Mouse (Mus musculus) limb, embryonic 13.5 days (tissue): ENCODE results near the gene Rai14. TPM values are rescaled to one million over a fixed set of nuclear protein-coding genes. Genes with fewer than 3 reads are reported as not detected.
A peak's percentile ranks its signal among the peaks of the same experiment; 100 is the strongest.

ENCODE experiments used
- ATAC-seq: fragments of 200-750 bp; cut with Nextera tagmentation; 2 replicates; pipeline ENCODE4 v1.8.0; 2017; ENCODE audit warnings: low read depth, moderate number of reproducible peaks, moderate TSS enrichment; ENCODE audit not compliant: low FRiP score
- H3K27ac ChIP-seq: fragments of 300-500 bp; sonication (generic); 2 replicates; pipeline ENCODE4 v1.5.1; 2015; ENCODE audit warnings: inconsistent platforms, mild to moderate bottlenecking, moderate library complexity
- H3K27me3 ChIP-seq: fragments of 300-500 bp; sonication (generic); 2 replicates; pipeline ENCODE4 v1.6.1; 2015; ENCODE audit warnings: mild to moderate bottlenecking, inconsistent platforms
- H3K36me3 ChIP-seq: fragments of 300-500 bp; sonication (generic); 2 replicates; pipeline ENCODE4 v1.6.1; 2015; ENCODE audit warnings: inconsistent platforms, mild to moderate bottlenecking, moderate library complexity
- H3K4me1 ChIP-seq: fragments of 300-500 bp; sonication (generic); 2 replicates; pipeline ENCODE4 v1.6.1; 2015; ENCODE audit warnings: inconsistent platforms
- H3K4me2 ChIP-seq: fragments of 300-500 bp; sonication (generic); replicated peaks from 2 replicates; pipeline ENCODE4 v1.6.1; 2015; ENCODE audit warnings: inconsistent platforms, mild to moderate bottlenecking, moderate library complexity
- H3K4me3 ChIP-seq: fragments of 300-500 bp; sonication (generic); 2 replicates; pipeline ENCODE4 v1.5.1; 2015; ENCODE audit warnings: moderate library complexity, mild to moderate bottlenecking, inconsistent platforms
- H3K9ac ChIP-seq: fragments of 300-500 bp; sonication (generic); 2 replicates; pipeline ENCODE4 v1.6.1; 2015; ENCODE audit warnings: mild to moderate bottlenecking, inconsistent platforms
- H3K9me3 ChIP-seq: fragments of 300-500 bp; sonication (generic); 2 replicates; pipeline ENCODE4 v1.6.1; 2016; ENCODE audit warnings: inconsistent platforms
- WGBS: fragments of 180-500 bp; shearing (Covaris S2); methylation state at CpG from one replicate; pipeline ENCODE4 v1.1.7; 2015; 5-methylcytosine and 5-hydroxymethylcytosine counted together
- polyA plus RNA-seq: library from polyadenylated mRNA; unstranded; fragments of >200 nt; fragmentation: Nextera tagmentation; extraction: Ambion mirVana; gene quantifications from 2 replicates; pipeline ENCODE4 v1.2.1, GENCODE M21; 2015

The Rai14 gene
- polyA plus RNA-seq, 1 experiment from 2014 or later, result 63.7 TPM

DNA sequence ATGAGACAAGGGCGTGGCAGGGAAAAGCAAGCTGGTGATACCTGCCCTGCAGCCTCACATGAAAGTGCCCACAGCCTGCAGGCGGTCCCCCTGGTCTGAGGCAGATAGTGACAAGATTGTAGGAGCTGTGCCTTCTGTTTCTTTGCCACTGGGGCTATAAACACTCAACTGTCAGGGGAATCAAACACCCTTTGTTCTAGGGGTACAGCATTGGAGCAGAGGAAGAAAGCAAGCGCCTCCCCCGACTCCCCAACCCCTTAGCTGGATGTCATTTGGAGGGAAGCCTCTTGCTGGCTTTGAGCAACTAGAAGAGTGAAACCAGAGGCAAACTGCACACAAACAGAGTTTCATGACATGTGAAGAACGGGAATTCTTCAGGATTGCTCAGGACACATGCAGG is 8.7 kb downstream of the Rai14 start:
- WGBS, result 63% methylated on average over 5 of the region's 5 CpGs
- Histone ChIP-seq H3K9me3 (no peaks in the 10 kb centered on the region), H3K9ac (no peak overlapping the region), H3K4me3 (no peak overlapping the region), H3K27me3 (no peaks in the 10 kb centered on the region), H3K4me1 (peaks cover 29% of the 10 kb centered on the region), H3K4me2 (no peak overlapping the region), H3K36me3 (peaks cover 35% of the 10 kb centered on the region), H3K27ac (no peak overlapping the region)
- ATAC-seq, result no peak

GRCm38 (mm10) chr15:10704328-10704727 is 10.1 kb downstream of the Rai14 start:
- H3K9ac ChIP-seq, result no peak overlapping the region
- ATAC-seq, result no peak
- no peak overlapping the region for H3K4me3 ChIP-seq
- peaks cover 29% of the 10 kb centered on the region for H3K36me3 ChIP-seq
- 80% methylated on average over 8 of the region's 8 CpGs for WGBS
- no peaks in the 10 kb centered on the region for H3K27me3 ChIP-seq
- H3K9me3 ChIP-seq, result no peaks in the 10 kb centered on the region
- no peak overlapping the region for H3K4me2 ChIP-seq
- no peak overlapping the region for H3K27ac ChIP-seq
- peaks cover 31% of the 10 kb centered on the region for H3K4me1 ChIP-seq

DNA sequence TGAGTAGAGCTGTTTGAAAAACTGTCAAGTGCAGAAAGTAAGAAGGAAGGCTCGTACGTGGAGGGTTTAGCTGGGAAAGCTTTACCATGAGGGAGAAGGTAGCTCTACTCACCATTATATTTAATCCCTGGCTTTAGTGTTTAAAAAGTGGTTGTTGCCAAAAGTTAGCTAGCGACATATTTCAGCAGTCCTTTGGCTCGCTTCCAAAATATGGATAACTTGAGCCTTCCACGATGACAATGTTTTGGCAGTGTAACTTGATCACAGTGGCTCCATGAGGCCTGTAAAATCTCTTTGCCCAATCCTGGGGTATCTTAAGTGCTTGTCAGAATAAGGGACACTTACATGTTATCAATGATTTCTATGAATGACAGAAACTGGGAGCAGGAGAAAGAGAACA is 12.9 kb downstream of the Rai14 start:
- no peak overlapping the region for H3K4me3 ChIP-seq
- H3K36me3 ChIP-seq, result peaks cover 9% of the 10 kb centered on the region
- ATAC-seq, result no peak
- WGBS, result 51% methylated on average over 5 of the region's 5 CpGs
- peaks cover 33% of the 10 kb centered on the region for H3K4me1 ChIP-seq
- no peak overlapping the region for H3K9ac ChIP-seq
- H3K27ac ChIP-seq, result no peak overlapping the region
- no peaks in the 10 kb centered on the region for H3K9me3 ChIP-seq
- H3K27me3 ChIP-seq, result no peaks in the 10 kb centered on the region
- H3K4me2 ChIP-seq, result no peak overlapping the region

DNA sequence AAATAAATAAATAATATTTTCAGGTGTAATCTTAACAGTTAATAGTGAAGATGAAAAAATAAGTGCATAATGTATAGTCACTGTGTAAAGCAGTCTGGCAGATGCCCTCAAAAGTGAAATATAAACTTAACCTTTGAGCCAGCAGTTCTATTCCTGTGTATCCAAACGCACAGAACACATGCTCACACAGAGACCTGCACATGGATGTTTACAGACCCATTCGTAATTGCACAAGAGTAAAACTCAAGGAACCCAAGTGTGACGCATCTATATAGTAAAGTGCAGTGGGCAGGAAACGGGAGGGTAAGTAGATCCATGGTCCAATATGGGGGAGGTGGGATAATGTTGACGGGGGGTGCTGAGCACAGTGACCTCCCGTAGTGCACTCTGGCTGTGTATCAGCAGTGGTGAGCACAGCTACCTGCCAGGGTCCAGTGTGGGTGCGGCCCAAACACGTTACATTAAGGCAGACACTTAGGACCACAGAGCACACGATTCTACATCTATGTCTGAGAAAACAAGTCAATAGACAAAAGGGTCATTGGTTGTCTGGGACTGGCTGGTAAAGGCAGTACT is 13.4 kb downstream of the Rai14 start:
- Histone ChIP-seq H3K4me1 (peaks cover 39% of the 10 kb centered on the region), H3K36me3 (peaks cover 5% of the 10 kb centered on the region; the same call in 1 of the 2 replicates), H3K27ac (no peak overlapping the region), H3K4me2 (no peak overlapping the region), H3K9me3 (no peaks in the 10 kb centered on the region), H3K4me3 (no peak overlapping the region), H3K9ac (no peak overlapping the region), H3K27me3 (no peaks in the 10 kb centered on the region)
- no peak for ATAC-seq
- 95% methylated on average over 9 of the region's 9 CpGs for WGBS

DNA sequence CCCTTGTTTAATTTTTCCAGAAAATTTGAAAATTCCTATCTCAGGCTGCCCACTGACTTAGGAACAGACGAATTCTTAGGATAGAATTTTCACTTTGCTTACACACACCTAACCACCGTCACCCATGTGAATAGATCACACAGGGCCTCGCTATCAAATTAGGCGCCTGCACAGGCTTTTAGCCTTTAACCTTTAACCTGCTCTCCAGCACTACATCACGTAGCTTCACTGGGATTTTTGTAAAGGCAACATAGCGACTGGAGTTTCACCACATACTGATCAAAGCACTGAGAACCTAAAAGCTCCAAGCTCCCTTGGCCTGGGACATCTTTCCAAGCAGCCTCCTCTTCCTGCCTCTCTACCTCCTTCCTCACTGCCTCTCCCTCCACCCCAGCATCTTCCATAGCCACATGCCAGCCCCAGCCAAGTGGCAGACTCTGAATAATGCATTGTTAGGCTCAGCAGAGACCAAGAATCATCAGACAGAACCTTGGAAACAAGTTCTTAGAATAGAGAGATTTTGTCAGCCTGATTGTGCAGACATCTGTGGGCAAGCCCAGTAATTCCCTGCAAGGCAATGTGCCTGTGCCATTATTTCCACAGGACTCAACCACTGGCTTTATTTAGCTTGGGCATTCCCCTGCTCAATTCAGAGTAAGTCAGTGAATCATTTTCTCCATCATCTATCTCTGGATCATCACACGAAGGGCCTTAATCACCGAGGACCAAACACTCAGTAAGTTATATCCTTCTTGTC is 17.8 kb downstream of the Rai14 start:
- Histone ChIP-seq H3K27ac (no peak overlapping the region), H3K9ac (no peak overlapping the region), H3K9me3 (no peaks in the 10 kb centered on the region), H3K4me2 (no peak overlapping the region), H3K36me3 (peaks cover 5% of the 10 kb centered on the region; the same call in 1 of the 2 replicates), H3K27me3 (no peaks in the 10 kb centered on the region), H3K4me1 (peaks cover 54% of the 10 kb centered on the region), H3K4me3 (no peak overlapping the region)
- no peak for ATAC-seq
- WGBS, result 70% methylated on average over 8 of the region's 8 CpGs

GRCm38 (mm10) chr15:10692627-10693026 is 21.8 kb downstream of the Rai14 start:
- no peak for ATAC-seq
- 32% methylated on average over 4 of the region's 4 CpGs for WGBS
- Histone ChIP-seq H3K4me3 (no peak overlapping the region), H3K27ac (no peak overlapping the region), H3K27me3 (no peaks in the 10 kb centered on the region), H3K4me1 (peaks cover 80% of the 10 kb centered on the region), H3K4me2 (no peak overlapping the region), H3K9ac (no peak overlapping the region), H3K36me3 (peaks cover 21% of the 10 kb centered on the region), H3K9me3 (no peaks in the 10 kb centered on the region)

GRCm38 (mm10) chr15:10691481-10691880 is 22.9 kb downstream of the Rai14 start:
- H3K4me3 ChIP-seq, result no peak overlapping the region
- peak overlapping the region; percentile 1; the same call in 1 of the 2 replicates for H3K4me2 ChIP-seq
- WGBS, result 26% methylated on average over 6 of the region's 6 CpGs
- H3K4me1 ChIP-seq, result peaks cover 86% of the 10 kb centered on the region
- no peak overlapping the region for H3K27ac ChIP-seq
- peaks cover 28% of the 10 kb centered on the region for H3K36me3 ChIP-seq
- peak; percentile 75 for ATAC-seq
- no peaks in the 10 kb centered on the region for H3K9me3 ChIP-seq
- no peaks in the 10 kb centered on the region for H3K27me3 ChIP-seq
- H3K9ac ChIP-seq, result no peak overlapping the region

GRCm38 (mm10) chr15:10690973-10691372 is 23.5 kb downstream of the Rai14 start:
- no peak for ATAC-seq
- H3K27ac ChIP-seq, result peak overlapping the region; percentile 16; the same call in 1 of the 2 replicates
- H3K9ac ChIP-seq, result no peak overlapping the region
- no peaks in the 10 kb centered on the region for H3K9me3 ChIP-seq
- H3K4me2 ChIP-seq, result peak overlapping the region; percentile 1; the same call in 1 of the 2 replicates
- H3K4me1 ChIP-seq, result peaks cover 86% of the 10 kb centered on the region
- H3K4me3 ChIP-seq, result no peak overlapping the region
- peaks cover 30% of the 10 kb centered on the region for H3K36me3 ChIP-seq
- WGBS, result 61% methylated on average over 5 of the region's 5 CpGs
- no peaks in the 10 kb centered on the region for H3K27me3 ChIP-seq

GRCm38 (mm10) chr15:10690219-10690618 is 24.2 kb downstream of the Rai14 start:
- H3K4me1 ChIP-seq, result peaks cover 86% of the 10 kb centered on the region

GRCm38 (mm10) chr15:10689304-10689703 is 25.1 kb downstream of the Rai14 start:
- no peaks in the 10 kb centered on the region for H3K9me3 ChIP-seq
- no peak overlapping the region for H3K9ac ChIP-seq
- H3K36me3 ChIP-seq, result peaks cover 30% of the 10 kb centered on the region
- no peaks in the 10 kb centered on the region for H3K27me3 ChIP-seq
- H3K4me1 ChIP-seq, result peaks cover 92% of the 10 kb centered on the region
- no peak overlapping the region for H3K4me3 ChIP-seq
- 82% methylated on average over 11 of the region's 11 CpGs for WGBS
- no peak overlapping the region for H3K4me2 ChIP-seq
- no peak for ATAC-seq
- no peak overlapping the region for H3K27ac ChIP-seq

More at GRCm38 (mm10) chr15:10690219-10690618, 24.2 kb downstream of the Rai14 start:
- Histone ChIP-seq H3K4me3 (no peak overlapping the region), H3K9ac (no peak overlapping the region), H3K36me3 (peaks cover 30% of the 10 kb centered on the region), H3K27me3 (no peaks in the 10 kb centered on the region), H3K4me2 (0 out of 2 replicates have a peak overlapping the region, but pooled peaks have one; percentile 4), H3K9me3 (no peaks in the 10 kb centered on the region), H3K27ac (no peak overlapping the region; the same call in 1 of the 2 replicates)
- 52% methylated on average over 13 of the region's 13 CpGs for WGBS
- no peak for ATAC-seq

DNA sequence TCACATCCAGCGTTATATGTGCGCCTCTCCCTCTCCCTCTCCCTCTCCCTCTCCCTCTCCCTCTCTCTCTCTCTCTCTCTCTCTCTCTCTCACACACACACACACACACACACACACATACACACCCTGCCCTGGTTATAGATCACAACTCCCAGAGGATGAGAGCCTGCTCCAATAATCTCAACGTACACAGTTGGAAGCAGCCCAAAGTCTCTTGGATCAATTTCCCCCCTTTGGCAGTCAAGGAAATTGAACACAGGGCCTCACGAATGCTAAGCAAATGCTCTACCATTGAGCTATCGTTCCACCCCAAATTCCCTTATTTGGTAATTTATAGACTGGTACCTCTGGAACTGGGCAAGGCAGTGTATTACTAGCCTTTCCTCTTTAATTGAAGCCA is 25.7 kb downstream of the Rai14 start:
- H3K4me1 ChIP-seq, result peaks cover 94% of the 10 kb centered on the region
- ATAC-seq, result no peak
- H3K27ac ChIP-seq, result no peak overlapping the region
- H3K4me2 ChIP-seq, result no peak overlapping the region
- 38% methylated on average over 5 of the region's 5 CpGs for WGBS
- H3K9ac ChIP-seq, result no peak overlapping the region
- peaks cover 30% of the 10 kb centered on the region for H3K36me3 ChIP-seq
- H3K27me3 ChIP-seq, result no peaks in the 10 kb centered on the region
- no peaks in the 10 kb centered on the region for H3K9me3 ChIP-seq
- no peak overlapping the region for H3K4me3 ChIP-seq

GRCm38 (mm10) chr15:10687365-10687764 is 27.1 kb downstream of the Rai14 start:
- no peak overlapping the region for H3K4me2 ChIP-seq
- 67% methylated on average over 7 of the region's 7 CpGs for WGBS
- H3K9me3 ChIP-seq, result no peaks in the 10 kb centered on the region
- H3K4me3 ChIP-seq, result no peak overlapping the region
- ATAC-seq, result no peak
- H3K36me3 ChIP-seq, result peaks cover 30% of the 10 kb centered on the region
- H3K4me1 ChIP-seq, result peaks cover 88% of the 10 kb centered on the region
- no peak overlapping the region for H3K27ac ChIP-seq
- no peaks in the 10 kb centered on the region for H3K27me3 ChIP-seq
- no peak overlapping the region for H3K9ac ChIP-seq
